Mouse (Mus musculus): ENCODE measurements around the gene Gm20772. TPM values are rescaled to one million over a fixed set of nuclear protein-coding genes. Genes with fewer than 3 reads are reported as not detected.
"Not testable (repeated sequence)": the region's sequence is repeated elsewhere in the genome, so short reads cannot be mapped to it uniquely, and the experiment has no call there.

Gm20772 gene
- not detected for total RNA-seq (2021)

DNA sequence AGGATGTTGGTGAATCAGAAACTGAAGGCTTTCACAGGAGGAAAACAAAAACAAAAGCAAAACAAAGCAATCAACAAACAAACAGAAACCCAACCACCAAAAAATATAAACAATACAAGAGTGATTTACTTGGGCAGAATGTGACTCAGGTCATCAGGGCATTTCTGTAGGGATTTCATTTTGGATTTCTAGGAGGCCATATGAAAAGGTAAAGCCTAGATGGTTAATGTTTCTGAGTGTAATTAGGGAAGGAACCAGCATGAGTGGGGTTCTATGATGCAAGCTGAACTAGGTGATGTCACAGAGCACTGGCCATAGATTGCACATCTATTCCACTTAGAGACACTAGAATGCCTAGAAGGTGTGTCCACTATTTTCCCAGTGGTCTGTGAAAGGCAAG, at the start of gene Gm20772, which contains the start of gene Gm20831:
Gene Gm20772, plus strand, starts transcription at position 301 of the 400 bp plus-strand sequence.
Gene Gm20831, plus strand, starts transcription at position 301 of the 400 bp plus-strand sequence.
- DNase-seq, result not testable (repeated sequence)

DNA sequence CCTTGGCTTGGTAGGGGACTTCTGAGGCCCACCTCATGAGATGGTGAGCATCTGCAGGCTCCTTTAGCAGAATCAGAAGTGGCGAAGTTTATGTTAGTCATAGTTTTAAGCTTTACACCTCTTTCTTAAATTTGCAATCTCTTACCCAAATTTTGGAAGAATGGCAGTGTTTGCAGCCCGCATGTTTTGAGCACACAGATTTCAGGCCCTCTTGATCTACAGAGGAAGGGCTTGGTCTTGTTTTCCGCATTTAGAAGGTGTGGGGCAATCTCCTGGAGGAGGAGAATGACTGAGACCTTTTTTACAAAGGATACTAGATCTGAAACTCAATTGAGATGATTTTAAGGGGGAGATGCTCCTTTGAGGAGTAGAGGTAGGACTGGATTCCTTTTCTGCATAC, 28.4 kb upstream of the Gm20772 start, which contains the start of gene Gm21904:
Gene Gm21904, minus strand, starts transcription at position 101 of the 400 bp plus-strand sequence.
- DNase-seq, result not testable (repeated sequence)

Other genes starting within 250 kb of the Gm20772 start
- gene Gm21904, start 28.5 kb upstream of the Gm20772 start, total RNA-seq (2021), result not detected
- not detected for gene Gm20831, start within 50 bp of the Gm20772 start, total RNA-seq (2021)
- not detected for gene Srsy, start 62.6 kb downstream of the Gm20772 start, total RNA-seq (2021)
- not detected for gene Gm21764, start 187.1 kb downstream of the Gm20772 start, total RNA-seq (2021)
- gene Ssty1, start 214.4 kb downstream of the Gm20772 start, total RNA-seq (2021), result not detected